9 mouse cellular contexts compared by ENCODE assay signal in the genomic region with DNA sequence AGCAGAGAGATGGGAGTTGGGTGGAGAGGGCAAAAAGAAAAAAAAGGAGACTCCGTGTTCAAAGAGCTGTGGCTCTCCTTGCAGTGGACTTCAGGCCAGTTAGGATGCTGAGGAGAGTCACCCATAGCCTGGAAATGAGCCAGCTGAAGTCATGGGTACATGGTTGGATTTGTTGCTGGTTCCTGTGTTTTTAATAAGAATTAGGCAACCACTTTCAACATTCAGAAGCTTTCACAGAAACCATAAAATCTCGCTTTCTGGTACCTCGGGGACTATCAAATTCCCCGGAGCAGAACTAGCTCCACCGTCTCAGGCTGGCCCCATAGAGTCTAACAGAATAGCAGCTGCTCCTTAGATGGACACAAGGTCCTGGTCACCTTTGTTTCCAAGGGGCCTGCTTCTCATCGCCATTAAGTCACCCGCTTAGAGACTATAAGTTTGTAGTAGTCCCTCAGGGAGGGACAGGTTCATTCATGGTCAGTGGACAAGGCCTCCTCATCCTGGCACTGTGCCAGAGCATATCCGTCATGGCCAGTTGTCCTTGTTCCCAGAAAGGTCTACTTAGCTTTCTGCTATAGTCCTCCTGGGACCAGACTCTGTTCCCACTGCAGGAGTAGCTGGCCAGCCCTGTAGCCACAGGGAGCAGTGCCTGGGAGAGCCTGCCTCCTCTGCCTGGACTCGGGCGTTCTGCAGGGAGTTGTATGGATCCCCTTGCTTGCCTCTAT.
DNase-seq lines count a peak whose midpoint lies in the region.
"Had no signal": no experiment of that assay in that cellular context is flagged by ENCODE, and none has a peak within 500 bp of the region (broad histone marks: within the 10 kb centered on the region; RNA-seq: fewer than 3 reads in every experiment).

No protein-coding gene starts in this region.

- intact Hi-C loops in heart, postnatal 36 days (cut with DNase I), result no loop called here

- DNase-seq in cerebellum, adult 11-12 months, result peak; percentile 31
- no peak for DNase-seq in cerebellum, adult 8-10 months
- DNase-seq in lung, postnatal 36 days, result peak; percentile 8
- no peak for DNase-seq in lung, postnatal 25 days (ENCODE audit: low spot score)
- peak; percentile 30 to 31 for DNase-seq in heart, postnatal 36 days
- peak; percentile 62 for DNase-seq in testis, postnatal 10 days (ENCODE audit: low spot score)
- no peak for DNase-seq in urinary bladder, adult 18-20 months (ENCODE audit: low spot score in 2 of 2)
- no peak for DNase-seq in embryo, embryonic 9.5 days (ENCODE audit: extremely low spot score)
- DNase-seq: liver had no signal

Comparison
In these comparisons a context has a peak if more than half of its experiments do, and no peak if none do; other contexts are left out.
1. DNase-seq: peak in cerebellum, adult 11-12 months (single experiment), lung, postnatal 36 days (single experiment), heart, postnatal 36 days (2 of 2) and testis, postnatal 10 days (single experiment); none in cerebellum, adult 8-10 months (single experiment), lung, postnatal 25 days (single experiment), urinary bladder, adult 18-20 months (0 of 2) and embryo, embryonic 9.5 days (single experiment).